Mouse (Mus musculus): ENCODE results near the gene Masp1.

The Masp1 gene

GRCm38 (mm10) chr16:23520235-23520871 is at the start of gene Masp1, which contains the start of gene Rtp4:
Gene Masp1 (minus strand): TSS chr16:23520815.
Gene Rtp4 (plus strand): TSS chr16:23520291.
- DNase-seq (ENCODE audit: low spot score in 2 of 2), result peak; percentile 15 to 26

GRCm38 (mm10) chr16:23568369-23568958 is 47.8 kb upstream of the Masp1 start:
- DNase-seq (ENCODE audit: low spot score in 2 of 2), result no peak

- no peak for DNase-seq (ENCODE audit: low spot score in 2 of 2)
Measured at GRCm38 (mm10) chr16:23557669-23558068, 37.1 kb upstream of the Masp1 start.

- peak in 1 of 2 experiments; percentile 8 for DNase-seq (ENCODE audit: low spot score in 2 of 2)
Measured at GRCm38 (mm10) chr16:23557195-23557594, 36.6 kb upstream of the Masp1 start.

- no peak for DNase-seq (ENCODE audit: low spot score in 2 of 2)
Measured at GRCm38 (mm10) chr16:23554673-23555072, 34.1 kb upstream of the Masp1 start.

- DNase-seq (ENCODE audit: low spot score in 2 of 2), result no peak
Measured at GRCm38 (mm10) chr16:23550981-23551582, 30.5 kb upstream of the Masp1 start.

GRCm38 (mm10) chr16:23550346-23550980 is 29.8 kb upstream of the Masp1 start:
- peak in 1 of 2 experiments; percentile 52 for DNase-seq (ENCODE audit: low spot score in 2 of 2)

- no peak for DNase-seq (ENCODE audit: low spot score in 2 of 2)
Measured at GRCm38 (mm10) chr16:23547783-23548182, 27.2 kb upstream of the Masp1 start.

GRCm38 (mm10) chr16:23544361-23544760 is 23.7 kb upstream of the Masp1 start:
- no peak for DNase-seq (ENCODE audit: low spot score in 2 of 2)

GRCm38 (mm10) chr16:23542866-23543265 is 22.3 kb upstream of the Masp1 start:
- no peak for DNase-seq (ENCODE audit: low spot score in 2 of 2)

GRCm38 (mm10) chr16:23541046-23541445 is 20.4 kb upstream of the Masp1 start:
- no peak for DNase-seq (ENCODE audit: low spot score in 2 of 2)

GRCm38 (mm10) chr16:23533707-23534106 is 13.1 kb upstream of the Masp1 start:
- no peak for DNase-seq (ENCODE audit: low spot score in 2 of 2)

- no peak for DNase-seq (ENCODE audit: low spot score in 2 of 2)
Measured at GRCm38 (mm10) chr16:23529186-23529585, 8.6 kb upstream of the Masp1 start.

GRCm38 (mm10) chr16:23522081-23522480 is 1.5 kb upstream of the Masp1 start:
- no peak for DNase-seq (ENCODE audit: low spot score in 2 of 2)

- no peak for DNase-seq (ENCODE audit: low spot score in 2 of 2)
Measured at GRCm38 (mm10) chr16:23521092-23521491, 477 bp upstream of the Masp1 start.

- no peak for DNase-seq (ENCODE audit: low spot score in 2 of 2)
Measured at GRCm38 (mm10) chr16:23519771-23520170, 844 bp downstream of the Masp1 start.

GRCm38 (mm10) chr16:23518567-23519369 is 1.8 kb downstream of the Masp1 start:
- no peak for DNase-seq (ENCODE audit: low spot score in 2 of 2)

- DNase-seq (ENCODE audit: low spot score in 2 of 2), result no peak
Measured at GRCm38 (mm10) chr16:23517754-23518566, 2.7 kb downstream of the Masp1 start.

- DNase-seq (ENCODE audit: low spot score in 2 of 2), result no peak
Measured at GRCm38 (mm10) chr16:23517230-23517629, 3.4 kb downstream of the Masp1 start.

GRCm38 (mm10) chr16:23516606-23517005 is 4.0 kb downstream of the Masp1 start:
- no peak for DNase-seq (ENCODE audit: low spot score in 2 of 2)

GRCm38 (mm10) chr16:23515766-23516165 is 4.8 kb downstream of the Masp1 start:
- DNase-seq (ENCODE audit: low spot score in 2 of 2), result peak; percentile 56 to 63

Data from heart, adult 9 months (tissue).